Mouse (Mus musculus) midbrain, postnatal 0 days (tissue): ENCODE data around the gene Tecr. TPM values are rescaled to one million over a fixed set of nuclear protein-coding genes. Genes with fewer than 3 reads are reported as not detected.
A peak's percentile ranks its signal among the peaks of the same experiment; 100 is the strongest.

ENCODE experiments used
- ATAC-seq: fragments of 200-750 bp; cut with Nextera tagmentation; 2 replicates; pipeline ENCODE4 v1.8.0; 2017; ENCODE audit warnings: moderate number of reproducible peaks, mild to moderate bottlenecking, moderate TSS enrichment, moderate library complexity; ENCODE audit not compliant: low FRiP score
- DNase-seq: peaks from one replicate; pipeline ENCODE4 v3.0.0-alpha.2; 2015; ENCODE audit warnings: low spot score
- H3K27ac ChIP-seq: fragments of 300-500 bp; sonication (generic); 2 replicates; pipeline ENCODE4 v1.5.1; 2014; ENCODE audit warnings: low read depth, mild to moderate bottlenecking, low read length, mixed read lengths
- H3K27me3 ChIP-seq: fragments of 300-500 bp; sonication (generic); 2 replicates; pipeline ENCODE4 v1.6.1; 2014; ENCODE audit warnings: low read length, control low read depth, mixed read lengths; ENCODE audit not compliant: insufficient read depth
- H3K36me3 ChIP-seq: fragments of 300-500 bp; sonication (generic); 2 replicates; pipeline ENCODE4 v1.6.1; 2014; ENCODE audit warnings: low read length, control low read depth, mixed read lengths; ENCODE audit not compliant: insufficient read depth
- H3K4me1 ChIP-seq: fragments of 300-500 bp; sonication (generic); 2 replicates; pipeline ENCODE4 v1.6.1; 2014; ENCODE audit warnings: mild to moderate bottlenecking, control low read depth, antibody characterized with exemption, low read length, mixed read lengths; ENCODE audit not compliant: insufficient read depth
- H3K4me2 ChIP-seq: fragments of 300-500 bp; sonication (generic); 2 replicates; pipeline ENCODE4 v1.6.1; 2014; ENCODE audit warnings: low read depth, mild to moderate bottlenecking, low read length, mixed read lengths; ENCODE audit not compliant: poor library complexity, severe bottlenecking
- H3K4me3 ChIP-seq: fragments of 300-500 bp; sonication (generic); 2 replicates; pipeline ENCODE4 v1.5.1; 2014; ENCODE audit warnings: low read depth, mild to moderate bottlenecking, low read length, moderate library complexity
- H3K9ac ChIP-seq: fragments of 300-500 bp; sonication (generic); replicated peaks from 2 replicates; pipeline ENCODE4 v1.6.1; 2014; ENCODE audit warnings: mild to moderate bottlenecking, low read length, moderate library complexity, mixed read lengths; ENCODE audit not compliant: poor library complexity, severe bottlenecking
- H3K9me3 ChIP-seq: fragments of 300-500 bp; sonication (generic); 2 replicates; pipeline ENCODE4 v1.6.1; 2016; ENCODE audit warnings: low read length, control low read depth
- CTCF ChIP-seq: IDR thresholded peaks from 2 replicates; pipeline ENCODE4 v1.5.1; 2016; ENCODE audit warnings: antibody characterized with exemption, mild to moderate bottlenecking
- WGBS: fragments of 180-500 bp; shearing (Covaris S2); extraction: QIAGEN DNeasy Blood & Tissue Kit; methylation state at CpG from one replicate; pipeline ENCODE4 v1.1.7; 2014; 5-methylcytosine and 5-hydroxymethylcytosine counted together
- polyA plus RNA-seq: library from polyadenylated mRNA; unstranded; fragments of >200 nt; fragmentation: Nextera tagmentation; extraction: Ambion mirVana; gene quantifications from 2 replicates; pipeline ENCODE4 v1.2.1, GENCODE M21; 2015
- total RNA-seq: library from RNA; depleted of rRNA; stranded (reverse); fragments of >200 nt; gene quantifications from 2 replicates; pipeline ENCODE4 v1.2.3, GENCODE M21; 2014

Tecr gene
- total and polyA plus RNA-seq, 2 experiments from 2014 or later: 1,270 to 1,433 TPM

DNA sequence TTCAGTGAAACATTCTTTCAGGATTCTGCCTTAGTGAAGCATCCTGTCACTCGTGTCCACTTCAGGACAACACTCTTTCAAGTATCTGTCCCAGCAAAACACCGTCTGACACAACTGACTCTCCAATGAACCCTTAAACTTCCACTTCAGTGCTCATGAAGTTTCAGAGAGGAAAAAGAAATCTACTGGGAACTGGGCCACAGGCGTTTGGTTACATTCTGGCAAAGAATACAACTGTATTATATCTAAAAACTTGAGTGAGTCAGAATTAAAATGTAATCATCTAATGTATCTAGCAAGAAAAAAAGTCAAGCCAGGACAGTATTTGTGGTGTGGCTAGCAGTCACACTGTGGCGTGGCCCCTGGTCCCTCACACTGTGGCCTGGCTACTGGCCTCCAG, 31.1 kb upstream of the Tecr start:
- Histone ChIP-seq H3K36me3 (no peaks in the 10 kb centered on the region), H3K9me3 (peaks cover 2% of the 10 kb centered on the region; the same call in 1 of the 2 replicates), H3K4me3 (no peak overlapping the region), H3K4me2 (no peak overlapping the region), H3K27ac (no peak overlapping the region), H3K27me3 (no peaks in the 10 kb centered on the region), H3K4me1 (no peaks in the 10 kb centered on the region), H3K9ac (no peak overlapping the region)
- 76% methylated on average over 4 of the region's 4 CpGs for WGBS
- DNase-seq: no peak
- TF ChIP-seq CTCF: no peak
- ATAC-seq: no peak

DNA sequence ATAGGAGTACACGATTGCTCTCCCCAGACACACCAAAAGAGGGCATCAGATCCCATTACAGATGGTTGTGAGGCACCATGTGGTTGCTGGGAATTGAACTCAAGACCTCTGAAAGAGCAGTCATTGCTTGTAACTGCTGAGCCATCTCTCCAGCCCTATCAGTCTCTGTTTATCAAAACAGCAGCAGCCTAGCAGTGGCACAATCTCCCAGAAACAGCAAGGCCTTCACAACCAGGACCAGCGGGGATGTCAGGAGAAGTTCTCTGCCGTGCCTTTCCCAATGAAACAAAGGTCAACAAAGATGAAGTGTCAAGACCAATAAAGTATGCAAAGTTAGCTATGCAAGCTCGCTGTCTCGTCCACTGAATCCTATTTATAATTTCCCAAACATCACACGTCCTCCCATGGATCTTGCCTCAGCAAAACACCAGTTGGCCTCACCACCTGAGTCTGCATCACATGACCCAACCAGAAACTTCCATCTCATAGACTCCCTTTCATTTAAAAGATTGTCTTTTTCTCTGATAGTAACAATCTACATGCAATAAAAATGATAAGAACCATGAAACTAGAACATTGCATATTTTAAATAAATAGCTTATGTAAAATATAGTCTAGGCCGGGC, 24.4 kb upstream of the Tecr start:
- TF ChIP-seq CTCF: no peak
- Histone ChIP-seq H3K4me3 (no peak overlapping the region), H3K27ac (no peak overlapping the region), H3K9me3 (peaks cover 2% of the 10 kb centered on the region; the same call in 1 of the 2 replicates), H3K27me3 (no peaks in the 10 kb centered on the region), H3K9ac (no peak overlapping the region), H3K36me3 (no peaks in the 10 kb centered on the region), H3K4me1 (no peaks in the 10 kb centered on the region), H3K4me2 (no peak overlapping the region)
- 85% methylated on average over 7 of the region's 7 CpGs for WGBS
- no peak for DNase-seq
- ATAC-seq: no peak

- Histone ChIP-seq H3K9me3 (no peaks in the 10 kb centered on the region), H3K27me3 (no peaks in the 10 kb centered on the region), H3K27ac (no peak overlapping the region), H3K4me3 (no peak overlapping the region), H3K4me2 (no peak overlapping the region), H3K4me1 (no peaks in the 10 kb centered on the region), H3K9ac (no peak overlapping the region), H3K36me3 (no peaks in the 10 kb centered on the region)
- ATAC-seq (no peak), DNase-seq (no peak)
- WGBS: 88% methylated on average over 6 of the region's 6 CpGs
- no peak for TF ChIP-seq CTCF
These were observed 18.0 kb upstream of the Tecr start for GRCm38 (mm10) chr8:83625676-83626299.

GRCm38 (mm10) chr8:83624739-83625138, 17.0 kb upstream of the Tecr start:
- Histone ChIP-seq H3K4me3 (no peak overlapping the region), H3K27me3 (no peaks in the 10 kb centered on the region), H3K4me2 (no peak overlapping the region), H3K4me1 (no peaks in the 10 kb centered on the region), H3K9ac (no peak overlapping the region), H3K36me3 (no peaks in the 10 kb centered on the region), H3K27ac (no peak overlapping the region), H3K9me3 (no peaks in the 10 kb centered on the region)
- 46% methylated on average over 3 of the region's 3 CpGs for WGBS
- DNase-seq (peak; percentile 31), ATAC-seq (no peak)
- TF ChIP-seq CTCF: peak; percentile 76

DNA sequence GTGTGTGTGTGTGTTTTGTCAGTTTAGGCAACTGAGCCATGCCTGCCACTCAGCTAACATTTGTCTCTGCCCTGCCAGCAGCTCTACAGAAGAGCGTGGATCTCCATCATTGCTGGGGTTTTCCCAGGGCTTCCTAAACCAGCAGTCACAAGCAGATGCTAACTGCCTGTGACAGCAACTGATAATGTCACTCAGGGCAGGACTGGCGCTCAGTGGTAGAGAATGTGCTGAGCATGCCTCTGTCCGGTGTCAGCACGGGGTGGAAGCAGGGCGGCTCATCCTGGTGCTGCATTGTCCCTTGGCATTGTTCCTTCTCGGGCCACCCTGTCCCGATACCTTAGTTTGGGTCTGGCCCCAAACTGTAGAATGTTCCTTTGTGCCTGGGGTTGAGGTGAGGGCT, 15.8 kb upstream of the Tecr start:
- no peak overlapping the region for H3K27ac ChIP-seq
- no peaks in the 10 kb centered on the region for H3K36me3 ChIP-seq
- no peak overlapping the region for H3K4me2 ChIP-seq
- DNase-seq: no peak
- no peaks in the 10 kb centered on the region for H3K27me3 ChIP-seq
- no peak for ATAC-seq
- no peak overlapping the region for H3K4me3 ChIP-seq
- H3K9me3 ChIP-seq: no peaks in the 10 kb centered on the region
- TF ChIP-seq CTCF: no peak
- H3K4me1 ChIP-seq: no peaks in the 10 kb centered on the region
- WGBS: 95% methylated on average over 7 of the region's 7 CpGs
- H3K9ac ChIP-seq: no peak overlapping the region

DNA sequence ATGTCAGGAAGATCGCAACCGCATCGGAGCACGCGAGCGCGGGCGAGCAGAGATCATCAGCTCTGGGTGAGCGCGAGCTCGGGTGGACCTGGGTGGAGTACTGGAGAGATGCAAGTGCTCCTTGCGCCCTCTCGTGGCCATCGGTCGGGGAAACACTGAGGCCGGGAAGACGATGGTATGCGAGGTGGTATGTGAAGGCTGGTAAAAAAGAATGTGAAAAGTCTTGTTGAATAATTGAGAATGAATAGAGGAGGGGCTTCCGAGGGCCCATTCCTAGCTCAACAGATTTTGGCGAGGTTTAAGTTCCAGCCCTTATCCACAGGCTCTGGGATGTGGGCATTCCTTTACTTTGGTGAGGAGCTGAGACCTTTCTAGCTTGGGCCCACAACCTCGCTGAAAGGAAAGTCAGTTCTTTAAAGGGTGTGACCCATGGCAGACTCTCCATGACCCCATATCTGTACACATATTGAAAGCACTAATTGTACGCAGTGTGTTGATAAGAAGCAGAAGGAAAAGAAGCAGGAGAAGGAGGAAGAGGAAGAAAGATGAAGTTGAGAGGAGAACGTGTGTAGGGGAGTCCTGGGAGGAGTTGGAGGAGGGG, 14.7 kb upstream of the Tecr start:
- Histone ChIP-seq H3K9me3 (no peaks in the 10 kb centered on the region), H3K36me3 (no peaks in the 10 kb centered on the region), H3K27ac (no peak overlapping the region), H3K27me3 (no peaks in the 10 kb centered on the region), H3K4me3 (peak overlapping the region; percentile 37), H3K4me1 (no peaks in the 10 kb centered on the region), H3K9ac (peak overlapping the region; percentile 44), H3K4me2 (peak overlapping the region; percentile 52)
- peak; percentile 84 for DNase-seq
- peak; percentile 93 for TF ChIP-seq CTCF
- ATAC-seq: peak; percentile 90
- WGBS: 11% methylated on average over 23 of the region's 23 CpGs
